Mouse (Mus musculus) adipocyte (in vitro differentiated cells): ENCODE measurements around the gene Itpa.

ENCODE experiments used
- DNase-seq: peaks from one replicate; pipeline ENCODE4 v3.0.0-alpha.2; 2016; ENCODE audit warnings: low spot score

Gene Itpa

GRCm38 (mm10) chr2:130728906-130729585, 61.6 kb downstream of the Itpa start:
- peak; percentile 63 for DNase-seq

GRCm38 (mm10) chr2:130730746-130731145, 63.3 kb downstream of the Itpa start:
- no peak for DNase-seq
